Mouse (Mus musculus) MN1 (cell line): ENCODE data around the gene Olfr641.

ENCODE experiments used
- DNase-seq: peaks from one replicate; pipeline ENCODE4 v3.0.0-alpha.2; 2016; ENCODE audit warnings: low spot score

Olfr641 gene

DNA sequence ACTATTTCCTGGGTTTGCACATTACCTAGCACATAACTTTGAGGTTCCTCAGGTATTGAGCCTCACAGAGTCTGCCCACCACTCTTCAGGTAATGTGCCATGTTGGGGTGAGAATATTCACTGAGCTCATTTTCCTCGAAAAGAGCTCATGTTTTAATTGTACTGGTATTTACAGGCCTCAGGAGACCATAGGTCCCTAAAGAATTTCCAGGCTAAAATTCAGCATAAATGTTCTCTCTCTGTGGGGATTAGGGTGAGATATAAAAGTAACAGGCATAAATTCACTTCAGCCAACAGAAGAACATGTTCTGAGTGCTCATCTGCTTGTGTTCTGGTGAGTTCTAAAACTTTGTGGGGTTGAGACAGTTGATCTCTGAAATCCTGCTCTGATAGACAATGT, at the start of gene Olfr641:
Gene Olfr641 (plus strand): TSS at position 301 of the 400 bp plus-strand sequence.
- no peak for DNase-seq

DNA sequence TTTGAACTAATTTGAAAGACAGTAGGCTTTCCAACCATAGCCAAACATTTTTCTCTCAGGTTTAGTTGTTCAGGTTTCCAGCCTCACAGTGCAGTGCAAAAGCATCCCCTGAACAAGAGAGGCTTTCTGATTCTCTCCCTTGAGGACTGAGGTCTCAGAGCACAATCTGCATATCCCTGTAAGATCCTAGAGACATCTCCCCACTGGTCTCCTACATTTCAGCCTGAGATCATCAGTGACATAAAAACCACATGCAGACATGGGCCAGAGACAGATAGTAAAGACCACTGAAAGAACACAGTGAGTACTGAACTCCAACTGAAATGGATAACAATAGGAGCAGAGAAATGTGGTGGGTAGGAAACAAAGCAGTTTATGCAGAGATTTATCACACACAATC, 36.8 kb upstream of the Olfr641 start, which contains the start of gene Olfr638:
Gene Olfr638 (plus strand): TSS at position 301 of the 400 bp plus-strand sequence.
- no peak for DNase-seq

DNA sequence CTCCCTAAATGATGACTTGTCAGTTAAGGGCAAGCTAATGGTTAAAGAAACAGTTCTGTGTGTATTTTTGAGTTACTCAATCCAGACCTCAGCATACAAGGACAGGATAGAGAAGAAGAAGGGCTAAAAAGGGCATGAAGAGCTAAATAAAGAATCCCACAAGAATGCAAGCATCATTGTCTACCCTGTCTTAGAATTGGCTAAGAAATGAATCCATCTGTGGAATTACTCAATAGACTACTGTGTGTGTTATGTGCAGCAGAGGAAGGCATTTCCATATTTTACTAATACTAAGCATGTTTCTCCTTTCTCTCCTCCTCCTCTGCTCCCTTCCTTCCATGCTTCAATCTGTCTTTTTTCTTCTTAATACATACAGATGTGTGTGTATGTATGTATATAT, 36.1 kb upstream of the Olfr641 start:
- no peak for DNase-seq

DNA sequence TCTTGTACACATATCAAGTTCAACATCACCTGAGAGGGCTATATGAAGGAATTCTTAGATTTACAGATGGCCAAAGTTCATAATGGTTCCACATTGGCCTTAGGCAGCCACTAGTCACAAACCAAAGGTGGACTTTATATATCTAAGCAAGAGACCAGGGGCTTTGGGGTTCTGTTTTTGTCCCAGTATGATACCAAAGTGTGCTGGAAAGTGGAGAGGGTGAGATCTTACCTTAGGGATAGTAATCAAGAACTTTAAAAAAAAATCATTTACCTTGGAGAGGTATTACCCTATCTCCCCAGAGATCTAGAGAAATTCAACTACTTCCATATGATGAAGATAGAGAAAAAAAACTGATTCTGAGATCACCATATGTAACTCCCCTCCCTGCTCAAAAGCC, 18.0 kb upstream of the Olfr641 start, which contains the start of gene Olfr639:
Gene Olfr639 (minus strand): TSS at position 101 of the 400 bp plus-strand sequence.
- DNase-seq = no peak

DNA sequence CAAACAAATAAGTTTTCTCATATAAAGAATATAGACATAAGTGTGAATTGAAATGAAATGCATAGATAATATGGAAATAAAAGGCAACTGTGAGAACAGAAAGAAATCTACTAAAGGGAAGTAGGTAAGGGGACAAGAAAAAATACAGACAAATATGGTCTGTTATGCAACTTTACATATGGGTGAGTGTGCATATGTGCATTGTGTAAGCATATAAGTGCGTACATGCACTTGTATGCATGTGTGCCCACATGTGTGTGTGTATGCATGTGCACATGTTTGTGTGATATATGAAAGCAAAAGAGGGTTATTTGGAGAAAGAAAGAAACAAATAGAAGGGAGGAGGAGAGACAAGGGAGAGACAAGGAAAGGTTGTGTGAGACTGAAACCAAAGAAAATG, 16.3 kb upstream of the Olfr641 start:
- DNase-seq = no peak

DNA sequence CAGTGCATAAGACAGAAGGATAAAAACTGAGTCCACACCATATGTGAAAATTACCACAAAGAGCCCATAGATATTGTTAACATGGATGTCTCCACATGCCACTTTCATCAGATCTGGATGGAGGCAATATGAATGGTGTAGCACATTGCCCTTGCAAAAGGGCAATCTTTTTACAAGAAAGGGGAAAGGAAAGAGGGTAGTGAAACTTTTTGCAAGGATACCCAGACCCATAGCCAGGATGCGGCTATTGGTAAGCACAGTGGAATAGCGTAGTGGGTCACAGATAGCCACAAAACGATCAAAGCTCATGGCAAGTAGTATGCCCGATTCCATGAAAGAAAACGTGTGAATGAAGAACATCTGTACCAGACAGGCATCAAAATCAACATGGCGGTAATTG, 13.6 kb upstream of the Olfr641 start:
- DNase-seq = no peak

DNA sequence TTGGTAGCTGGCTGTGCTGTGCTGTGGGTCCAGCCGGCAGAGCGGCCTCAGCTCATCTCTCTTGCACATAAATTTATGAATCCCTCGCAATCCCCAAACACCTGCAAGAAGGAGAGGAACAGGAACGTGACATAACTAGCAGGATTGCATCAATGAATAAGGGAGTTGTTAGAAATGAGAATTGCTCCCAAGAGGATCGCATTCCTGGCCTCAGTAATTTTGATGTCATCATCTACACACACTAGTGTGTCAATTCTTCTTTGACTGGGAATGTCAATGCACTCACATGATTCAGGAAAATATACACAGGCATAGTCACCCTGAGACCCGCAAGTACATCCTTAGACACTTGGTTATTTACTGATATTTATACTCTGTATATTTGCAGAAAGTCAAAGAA, 9.8 kb upstream of the Olfr641 start, which contains the start of gene Olfr640:
Gene Olfr640 (minus strand): TSS at position 101 of the 400 bp plus-strand sequence.
- no peak for DNase-seq

DNA sequence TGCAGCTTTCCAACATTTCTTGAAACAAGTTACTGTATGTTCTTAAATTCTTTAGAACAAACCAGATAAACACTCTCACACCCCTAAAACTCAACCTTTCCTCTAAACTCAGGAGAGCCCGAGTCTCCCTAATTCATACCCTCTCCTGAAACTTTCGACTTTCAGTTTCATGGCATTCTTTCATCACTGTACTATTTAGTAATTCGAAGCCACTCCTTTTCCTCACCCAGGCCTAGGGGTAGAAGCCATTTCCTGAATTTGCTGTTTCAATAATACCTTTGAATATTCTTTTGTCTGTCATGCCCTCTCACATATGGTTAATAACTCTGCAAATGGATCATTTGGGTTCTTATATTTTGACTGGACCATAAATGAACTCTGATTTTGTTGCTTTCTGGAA, 8.3 kb upstream of the Olfr641 start:
- no peak for DNase-seq

DNA sequence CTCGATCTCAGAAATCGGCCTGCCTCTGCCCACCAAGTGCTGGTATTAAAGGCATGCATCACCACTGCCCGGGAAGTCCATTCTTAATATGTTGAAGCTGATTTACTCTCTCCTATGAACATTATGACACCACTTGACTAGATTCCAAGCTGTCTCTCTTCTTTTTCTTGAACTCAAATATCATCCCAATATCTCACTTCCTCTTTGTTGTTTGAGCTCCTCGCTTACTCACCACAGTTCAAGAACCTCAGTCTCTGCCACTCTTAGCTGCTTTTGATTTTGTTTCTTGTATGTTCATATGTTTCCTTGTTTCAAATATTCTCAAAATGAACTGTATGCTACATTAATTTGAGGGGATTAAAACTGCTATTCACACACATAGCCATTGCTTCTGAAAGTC, 15.5 kb downstream of the Olfr641 start:
- DNase-seq = no peak

DNA sequence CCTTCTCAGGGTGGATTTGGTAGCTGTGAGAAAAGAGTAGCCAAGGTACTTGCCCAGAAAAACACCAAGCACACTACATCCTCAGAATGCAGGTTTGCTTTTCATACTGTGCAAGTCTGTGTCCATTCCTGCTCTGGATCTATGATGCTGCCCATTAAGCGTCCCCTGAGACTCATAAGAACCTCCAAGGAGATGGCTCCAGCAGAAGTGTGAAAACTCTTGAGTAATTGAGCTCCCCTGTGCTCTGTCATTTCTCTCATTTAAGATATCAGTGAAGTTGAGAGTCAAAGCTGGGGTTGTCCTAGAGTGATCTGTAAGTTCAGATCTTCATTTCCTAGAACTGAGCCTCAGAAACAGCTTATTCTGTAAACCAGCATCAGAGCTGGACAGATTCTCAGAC, 17.3 kb downstream of the Olfr641 start, which contains the start of gene Olfr642:
Gene Olfr642 (minus strand): TSS at position 101 of the 400 bp plus-strand sequence.
- DNase-seq = no peak

DNA sequence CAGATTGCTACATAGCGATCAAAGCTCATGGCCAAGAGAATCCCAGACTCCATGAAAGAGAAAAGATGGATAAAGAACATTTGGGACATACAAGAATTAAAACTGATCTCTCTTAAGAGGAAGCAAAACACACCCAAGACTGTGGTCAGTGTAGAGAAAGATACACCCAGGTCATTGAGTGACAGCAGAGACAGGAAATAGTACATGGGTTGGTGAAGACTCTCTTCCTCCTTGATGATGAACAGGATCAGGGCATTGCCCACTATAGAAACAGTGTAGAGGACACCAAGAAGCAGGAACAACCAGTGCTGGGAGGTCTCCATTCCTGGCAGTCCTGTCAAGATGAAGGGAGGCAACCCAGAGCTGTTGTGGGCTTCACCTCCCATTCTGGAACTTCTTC, 24.0 kb downstream of the Olfr641 start:
- no peak for DNase-seq

DNA sequence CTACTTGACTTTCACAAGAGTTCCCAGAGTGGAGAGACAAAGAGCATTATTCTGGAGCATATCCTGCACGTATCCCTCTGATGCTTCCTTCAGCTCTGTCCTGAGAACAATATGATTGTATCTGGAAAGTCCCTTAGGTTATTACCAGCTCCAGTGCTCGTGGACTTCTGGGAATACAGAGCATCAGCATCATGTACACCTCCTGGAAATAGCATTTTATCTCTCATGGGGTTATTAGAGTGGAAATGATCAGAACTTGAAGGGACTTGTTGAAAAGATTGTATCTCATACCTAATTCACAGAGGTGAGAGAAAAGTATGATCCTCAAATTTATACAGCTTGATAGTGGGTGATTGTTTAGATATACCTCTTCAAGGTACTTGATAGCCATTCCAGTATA, 26.1 kb downstream of the Olfr641 start, which contains the start of gene 4930516K23Rik:
Gene 4930516K23Rik (minus strand): TSS at position 101 of the 400 bp plus-strand sequence.
- DNase-seq = no peak

DNA sequence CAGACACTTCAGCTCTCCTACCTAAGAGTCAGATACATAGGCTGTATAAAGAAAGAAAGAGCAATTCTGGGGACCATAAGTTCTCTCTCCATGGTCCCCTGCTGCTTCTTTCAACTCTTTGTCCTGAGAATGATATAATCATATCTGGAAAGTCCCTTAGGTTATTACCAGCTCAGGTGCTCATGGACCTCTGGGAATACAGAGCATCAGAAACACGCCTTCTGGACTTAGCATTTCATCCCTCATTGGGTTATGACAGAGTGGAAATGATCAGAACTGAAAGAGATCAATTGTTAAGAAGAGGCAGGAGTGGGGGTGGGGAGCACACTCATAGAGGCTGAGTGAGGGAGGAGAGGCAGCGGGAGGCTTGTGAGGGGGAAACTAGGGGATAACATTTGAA, 36.5 kb downstream of the Olfr641 start, which contains the start of gene Olfr644:
Gene Olfr644 (minus strand): TSS at position 101 of the 400 bp plus-strand sequence.
- DNase-seq = no peak

DNA sequence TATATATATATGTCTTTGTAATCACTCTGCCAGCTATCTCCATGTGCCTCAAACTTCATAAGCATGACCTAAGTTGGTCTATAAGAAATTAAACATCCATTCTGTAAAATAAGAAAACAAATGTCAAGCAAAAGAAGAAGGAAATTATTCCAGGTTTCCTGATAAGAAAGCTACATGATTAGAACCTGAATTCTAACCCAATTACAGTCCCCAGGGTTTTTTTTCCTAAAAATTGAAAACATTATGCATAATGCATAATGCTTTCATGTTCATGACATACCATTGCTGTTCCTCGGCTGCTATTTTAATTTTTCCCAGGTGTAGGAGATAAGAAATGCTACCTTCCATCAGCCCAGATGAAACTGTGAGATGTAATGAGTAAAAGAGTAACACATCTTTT, 50.1 kb downstream of the Olfr641 start, which contains the start of gene Olfr645:
Gene Olfr645 (minus strand): TSS at position 101 of the 400 bp plus-strand sequence.
- DNase-seq = no peak
